Mouse (Mus musculus) retina, embryonic 14.5 days (tissue): ENCODE data around the gene Best1.
A peak's percentile ranks its signal among the peaks of the same experiment; 100 is the strongest.

ENCODE experiments used
- DNase-seq: peaks from one replicate; pipeline ENCODE4 v3.0.0-alpha.2; 2015; ENCODE audit warnings: low spot score

Best1 gene

GRCm38 (mm10) chr19:10022414-10023303 is 21.2 kb upstream of the Best1 start:
- DNase-seq, result peak; percentile 57

DNA sequence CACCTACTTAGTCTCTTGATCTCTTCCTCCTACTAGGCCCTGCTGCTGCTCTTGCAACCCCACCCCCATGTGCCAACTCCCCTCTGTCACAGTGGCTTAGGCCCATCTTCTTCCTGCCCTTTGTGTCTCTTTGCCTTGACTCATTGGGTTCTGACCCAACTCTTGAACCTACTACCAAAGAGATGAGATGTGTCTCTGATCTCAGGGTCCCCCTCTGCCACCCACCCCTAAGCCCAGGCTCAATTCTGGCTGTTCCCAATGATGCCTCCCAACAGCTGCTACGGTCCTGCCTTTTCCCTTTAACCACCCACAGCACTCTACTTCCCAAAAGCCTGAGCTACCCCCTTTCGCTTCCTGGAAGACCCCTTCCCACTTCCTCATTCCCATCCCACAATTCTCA is 20.5 kb upstream of the Best1 start:
- DNase-seq, result no peak

DNA sequence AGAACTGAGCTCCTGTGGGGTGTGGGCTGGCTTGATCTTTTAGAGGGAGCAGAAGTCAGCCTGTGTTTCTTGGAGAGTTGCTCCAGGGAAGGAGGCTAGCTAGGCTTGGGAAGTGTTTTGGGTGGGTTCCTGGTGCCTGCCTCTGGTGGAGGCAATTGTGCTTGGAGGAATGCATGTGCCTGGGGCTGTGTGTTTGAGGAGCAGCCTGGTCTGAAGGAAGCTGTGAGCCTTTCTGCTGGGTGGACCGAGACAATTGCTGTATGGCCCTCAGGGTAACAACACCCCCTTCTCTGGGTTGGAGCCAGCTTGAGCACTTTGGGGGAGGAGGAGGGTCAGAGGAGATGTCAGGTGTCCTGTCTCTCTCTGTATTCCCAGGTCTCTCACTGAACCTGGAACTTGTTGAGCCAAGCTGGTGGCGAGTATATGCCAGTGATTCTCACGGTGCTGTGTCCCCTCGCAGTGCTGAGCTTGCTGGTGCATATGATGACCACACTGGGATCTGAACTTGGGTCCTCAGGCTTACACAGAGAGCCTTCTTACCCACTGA is 17.9 kb upstream of the Best1 start:
- DNase-seq, result no peak

- no peak for DNase-seq
Measured at GRCm38 (mm10) chr19:10018527-10018818, 17.0 kb upstream of the Best1 start.

GRCm38 (mm10) chr19:10017637-10018526 is 16.4 kb upstream of the Best1 start:
- peak; percentile 89 for DNase-seq

- DNase-seq, result no peak
Measured at GRCm38 (mm10) chr19:10016151-10016550, 14.7 kb upstream of the Best1 start.

DNA sequence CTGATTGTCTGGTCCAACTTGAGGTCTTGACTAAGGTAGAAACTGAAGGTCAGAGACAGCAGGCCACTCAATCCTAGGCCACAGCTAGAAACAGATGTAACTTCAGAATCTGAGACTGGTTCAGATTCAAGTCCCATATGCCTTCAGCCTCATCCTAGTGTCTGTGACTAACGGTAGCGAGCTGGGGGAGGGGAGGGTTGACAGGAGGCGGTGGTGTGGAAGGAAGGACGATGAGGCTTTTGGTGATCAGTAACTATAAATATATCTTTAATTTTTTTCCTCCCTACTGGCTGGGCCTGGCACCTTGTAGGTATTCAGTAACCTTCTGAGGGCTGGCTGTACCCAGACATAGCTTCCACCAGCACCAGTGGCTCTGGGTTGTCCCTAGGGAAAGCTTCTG is 14.0 kb upstream of the Best1 start:
- no peak for DNase-seq

GRCm38 (mm10) chr19:10014824-10015223 is 13.4 kb upstream of the Best1 start:
- DNase-seq, result no peak

GRCm38 (mm10) chr19:10013913-10014312 is 12.5 kb upstream of the Best1 start:
- no peak for DNase-seq

- no peak for DNase-seq
Measured at GRCm38 (mm10) chr19:10013348-10013747, 11.9 kb upstream of the Best1 start.

DNA sequence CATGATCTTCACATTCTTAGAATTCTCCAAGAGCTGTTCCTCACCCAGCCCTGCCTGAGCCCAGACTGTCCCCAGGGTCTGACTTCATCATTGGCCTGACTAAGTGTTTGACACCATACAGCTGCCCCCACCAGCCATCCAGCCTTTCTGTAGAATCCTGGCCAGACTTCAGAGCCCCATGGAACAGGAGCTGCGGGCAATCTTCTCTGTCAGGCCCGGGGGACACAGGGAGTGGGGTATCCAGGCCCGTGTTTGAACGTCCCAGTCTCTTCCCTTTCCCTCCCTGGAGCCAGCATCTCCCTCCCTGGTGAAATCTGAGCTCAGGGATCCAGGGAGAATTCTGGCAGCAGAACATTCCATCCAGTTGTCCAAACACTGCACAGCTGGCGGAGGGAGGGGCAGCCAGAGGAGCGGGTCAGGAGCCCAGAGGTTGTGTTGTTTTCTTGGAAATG is 11.4 kb upstream of the Best1 start:
- DNase-seq, result no peak

DNA sequence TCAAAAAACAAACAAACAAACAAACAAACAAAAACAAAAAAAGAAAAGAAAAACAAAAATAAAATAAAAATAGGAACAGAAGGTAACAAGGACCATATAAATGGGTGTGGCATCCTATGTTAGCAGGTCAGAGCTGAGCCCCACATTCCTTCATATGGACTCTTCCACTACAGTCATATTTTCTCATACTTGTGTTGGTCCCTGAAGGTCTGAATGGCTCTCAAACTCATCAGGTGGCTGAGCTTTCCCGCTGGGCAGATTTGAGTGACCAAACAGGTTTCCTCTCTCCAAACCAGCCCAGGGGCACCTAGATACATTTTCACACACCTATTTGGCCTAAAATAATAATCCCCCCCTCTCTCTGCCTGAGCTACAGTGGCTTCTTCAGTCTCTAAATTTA is 10.0 kb upstream of the Best1 start:
- no peak for DNase-seq

DNA sequence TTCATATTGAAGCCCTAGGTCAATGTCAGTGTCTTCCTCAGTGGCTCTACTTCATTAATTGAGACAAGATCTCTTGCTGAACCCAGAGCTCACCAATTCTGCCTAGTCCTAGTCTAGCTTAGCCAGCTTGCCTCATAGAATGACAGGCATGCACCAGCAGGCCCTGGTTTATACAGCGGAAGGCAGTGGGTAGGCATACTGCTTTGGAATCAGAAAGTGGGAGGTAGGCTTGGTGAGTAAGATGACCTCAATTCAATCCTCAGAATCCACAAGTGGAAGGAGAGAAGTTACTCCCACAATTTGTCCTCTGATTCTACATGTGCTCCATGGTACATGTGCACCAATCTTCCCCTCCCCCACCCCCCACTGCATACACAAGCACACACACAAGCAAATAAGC is 2.3 kb upstream of the Best1 start:
- no peak for DNase-seq

DNA sequence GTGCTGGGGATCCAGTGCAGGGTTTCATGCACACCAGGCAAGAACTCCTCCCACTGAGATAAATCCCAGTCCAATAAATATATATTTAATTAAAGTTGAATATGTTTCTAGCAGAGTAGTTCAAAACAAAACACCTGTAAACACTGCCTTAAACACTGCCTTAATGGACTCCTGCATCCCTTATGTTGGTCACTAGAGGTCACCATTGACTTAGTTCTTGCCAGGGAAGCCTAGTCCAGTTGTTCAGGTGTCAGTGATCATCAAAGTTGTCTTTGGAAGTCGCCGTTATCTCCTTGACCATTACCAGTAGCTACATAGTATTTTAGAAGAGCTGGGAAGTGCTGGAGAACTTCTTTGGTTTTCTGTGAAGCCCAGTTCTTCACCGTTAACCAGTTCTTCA is 1.1 kb downstream of the Best1 start:
- peak; percentile 80 for DNase-seq

- DNase-seq, result no peak
Measured at GRCm38 (mm10) chr19:9998736-9999486, 2.5 kb downstream of the Best1 start.

GRCm38 (mm10) chr19:9998063-9998416 is 3.4 kb downstream of the Best1 start:
- no peak for DNase-seq

- DNase-seq, result no peak
Measured at GRCm38 (mm10) chr19:9997204-9998062, 4.0 kb downstream of the Best1 start.

- peak; percentile 95 for DNase-seq
Measured at GRCm38 (mm10) chr19:9993036-9993656, 8.3 kb downstream of the Best1 start.

DNA sequence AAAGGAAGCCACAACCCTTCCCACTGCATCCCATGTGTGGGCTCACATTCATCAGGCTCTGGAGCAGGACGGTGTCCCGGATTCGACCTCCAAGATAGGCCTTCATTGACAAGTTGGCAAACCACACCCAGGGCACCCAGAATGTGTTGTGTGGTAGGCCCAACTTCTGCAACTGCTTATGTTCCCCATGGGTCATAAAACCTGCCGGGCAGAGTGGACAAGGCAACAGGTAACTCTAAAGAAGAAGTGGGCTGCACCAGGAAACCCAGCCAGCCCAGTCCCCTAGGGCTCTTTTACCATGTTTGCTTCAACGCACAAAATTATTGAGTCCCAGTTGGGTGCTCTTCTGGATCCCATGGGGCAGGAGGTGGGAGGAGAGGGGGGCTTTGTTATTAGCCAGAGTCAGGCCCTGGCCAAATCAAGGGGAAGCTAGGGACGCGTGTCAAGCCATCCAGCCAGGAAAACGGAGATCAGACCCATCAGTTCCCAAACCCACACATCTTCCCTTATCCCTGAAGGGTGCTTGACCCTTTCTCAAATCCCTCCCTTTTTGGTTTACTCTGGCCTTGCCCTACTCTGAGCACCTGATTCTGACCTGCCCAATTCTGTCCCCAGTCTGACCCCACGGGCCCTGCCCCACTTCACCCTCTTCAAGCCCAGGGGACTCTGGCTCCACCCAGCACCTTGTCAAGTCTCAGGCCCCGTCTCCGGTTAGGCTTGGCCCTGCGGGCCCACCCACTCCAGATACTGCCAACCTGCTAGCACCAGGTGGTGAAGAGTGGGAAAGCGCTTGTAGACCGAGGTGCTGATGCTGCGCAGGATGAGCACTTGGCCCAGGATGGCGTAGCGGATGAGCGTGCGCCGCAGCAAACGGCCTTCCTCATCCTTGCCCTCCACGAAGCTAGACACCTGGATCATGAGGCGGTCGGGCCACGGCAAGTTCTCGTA is 9.1 kb downstream of the Best1 start:
- DNase-seq, result no peak

DNA sequence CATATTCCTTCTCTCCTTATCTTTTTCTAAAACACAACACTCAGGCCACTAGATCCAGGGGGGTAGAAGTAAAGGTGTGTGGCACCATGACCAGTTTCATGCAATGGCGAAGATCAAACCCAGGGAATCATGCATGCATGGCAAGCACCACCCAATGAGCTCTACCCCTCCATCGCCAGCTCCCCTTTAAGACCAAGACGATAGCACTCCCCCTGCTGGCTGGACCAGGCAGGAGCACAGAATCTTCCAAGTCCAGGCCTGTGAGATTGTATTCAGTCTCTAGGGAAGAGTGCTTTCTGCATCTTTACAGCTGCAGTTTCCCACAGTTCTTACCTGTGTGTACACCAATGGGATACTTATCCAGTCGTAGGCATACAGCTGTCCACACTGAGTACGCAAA is 10.1 kb downstream of the Best1 start:
- peak; percentile 87 for DNase-seq
